10 mouse cellular contexts compared by ENCODE assay signal in genomic region chr2:157431912-157432311, GRCm38 (mm10). TPM values are rescaled to one million over a fixed set of nuclear protein-coding genes. Genes with fewer than 3 reads are reported as not detected.
A peak's percentile ranks its signal among the peaks of the same experiment; 100 is the strongest.
DNase-seq lines count a peak whose midpoint lies in the region; ATAC-seq and TF ChIP-seq lines count a peak whose summit lies in the region.
"Had no signal": no experiment of that assay in that cellular context is flagged by ENCODE, and none has a peak within 500 bp of the region (broad histone marks: within the 10 kb centered on the region; RNA-seq: fewer than 3 reads in every experiment).

No protein-coding gene starts in this region.

- H3K4me3 ChIP-seq in heart, embryonic 11.5 days (ENCODE audit: low read depth, low read length) = no peak overlapping the region
- H3K4me3 ChIP-seq in ES-E14 (ENCODE audit: insufficient read depth in 1 of 2, low read depth in 1 of 2, low read length in 2 of 2, poor library complexity in 1 of 2, severe bottlenecking in 1 of 2) = no peak overlapping the region
- H3K4me3 ChIP-seq in hindbrain, embryonic 12.5 days = no peak overlapping the region
- no peak overlapping the region for H3K4me3 ChIP-seq in midbrain, embryonic 14.5 days (replicated peaks; ENCODE audit: low read depth, low read length)

- H3K27ac ChIP-seq in heart, embryonic 11.5 days (ENCODE audit: low read depth, low read length) = no peak overlapping the region
- peak overlapping the region; percentile 30; the same call in 1 of the 2 replicates for H3K27ac ChIP-seq in ES-E14 (ENCODE audit: insufficient read depth, low read depth, low read length, poor library complexity, severe bottlenecking)
- H3K27ac ChIP-seq in hindbrain, embryonic 12.5 days = peak overlapping the region; percentile 36; the same call in 1 of the 2 replicates
- H3K27ac ChIP-seq in midbrain, embryonic 14.5 days (replicated peaks; ENCODE audit: low read depth, low read length) = peak overlapping the region; percentile 60
- H3K27ac ChIP-seq: liver, embryonic 14.5 days had no signal

- H3K27me3 ChIP-seq in heart, embryonic 11.5 days (ENCODE audit: control insufficient read depth, insufficient read depth, low read length) = no peaks in the 10 kb centered on the region
- H3K27me3 ChIP-seq in hindbrain, embryonic 12.5 days = no peaks in the 10 kb centered on the region
- H3K27me3 ChIP-seq in midbrain, embryonic 14.5 days (ENCODE audit: control insufficient read depth, insufficient read depth, low read length) = no peaks in the 10 kb centered on the region

- 75% methylated on average over 5 of the region's 5 CpGs for WGBS in heart, embryonic 11.5 days (ENCODE audit: insufficient replicate concordance)
- WGBS in hindbrain, embryonic 12.5 days = 78% methylated on average over 5 of the region's 5 CpGs
- 74% methylated on average over 5 of the region's 5 CpGs for WGBS in midbrain, embryonic 14.5 days

- H3K4me1 ChIP-seq in heart, embryonic 11.5 days (ENCODE audit: control insufficient read depth, insufficient read depth, low read length) = peaks cover 39% of the 10 kb centered on the region
- H3K4me1 ChIP-seq in ES-E14 (ENCODE audit: control insufficient read depth in 2 of 2, insufficient read depth in 2 of 2, low read length in 2 of 2, poor library complexity in 1 of 2) = peaks cover 19 to 59% of the 10 kb centered on the region in 2 experiments
- H3K4me1 ChIP-seq in hindbrain, embryonic 12.5 days = peaks cover 81% of the 10 kb centered on the region
- H3K4me1 ChIP-seq in midbrain, embryonic 14.5 days (ENCODE audit: control insufficient read depth, insufficient read depth, low read length) = peaks cover 26% of the 10 kb centered on the region

- no peaks in the 10 kb centered on the region for H3K36me3 ChIP-seq in heart, embryonic 11.5 days (ENCODE audit: control insufficient read depth, insufficient read depth, low read length)
- peaks cover 9% of the 10 kb centered on the region; the same call in 1 of the 2 replicates for H3K36me3 ChIP-seq in ES-E14 (ENCODE audit: control insufficient read depth, insufficient read depth, low read length, poor library complexity, severe bottlenecking)
- H3K36me3 ChIP-seq in hindbrain, embryonic 12.5 days = peaks cover 20% of the 10 kb centered on the region; the same call in 1 of the 2 replicates
- peaks cover 33% of the 10 kb centered on the region for H3K36me3 ChIP-seq in midbrain, embryonic 14.5 days (ENCODE audit: control insufficient read depth, insufficient read depth, low read length)

- in situ Hi-C loops in ES-E14 (cut with MboI; ENCODE audit: low sequenced_read_pairs in 2 of 2, unreplicated experiment in 2 of 2) = no loop called here

- H3K9me3 ChIP-seq in heart, embryonic 11.5 days (replicated peaks; ENCODE audit: control insufficient read depth, low read length) = no peaks in the 10 kb centered on the region
- H3K9me3 ChIP-seq in ES-E14 (ENCODE audit: control insufficient read depth, insufficient read depth, low read depth, low read length) = no peaks in the 10 kb centered on the region
- no peaks in the 10 kb centered on the region for H3K9me3 ChIP-seq in hindbrain, embryonic 12.5 days (replicated peaks)
- no peaks in the 10 kb centered on the region for H3K9me3 ChIP-seq in midbrain, embryonic 14.5 days (ENCODE audit: control insufficient read depth, low read length)

- no peak for DNase-seq in heart, adult 9 months (ENCODE audit: low spot score in 2 of 2)
- no peak for DNase-seq in ES-E14 (ENCODE audit: low read depth, low spot score)
- no peak for DNase-seq in midbrain, embryonic 14.5 days
- DNase-seq in embryo, embryonic 10.5 days (ENCODE audit: low spot score) = no peak
- DNase-seq: gastrocnemius, postnatal 36 days had no signal

- ATAC-seq in heart, embryonic 11.5 days (replicated peaks; ENCODE audit: insufficient number of reproducible peaks, low FRiP score, low TSS enrichment) = no peak
- ATAC-seq in hindbrain, embryonic 12.5 days (ENCODE audit: low FRiP score) = no peak
- no peak for ATAC-seq in midbrain, embryonic 14.5 days (ENCODE audit: low FRiP score, low TSS enrichment)
- ATAC-seq in granulocyte monocyte progenitor cell, adult 5-6 weeks (replicated peaks; ENCODE audit: poor library complexity, severe bottlenecking) = no peak
- ATAC-seq in activated CD4-positive, CD25-positive, alpha-beta regulatory T cell, adult 4 months = no peak

- no peak overlapping the region for H3K4me2 ChIP-seq in heart, embryonic 11.5 days
- H3K4me2 ChIP-seq in hindbrain, embryonic 12.5 days (replicated peaks) = no peak overlapping the region
- H3K4me2 ChIP-seq in midbrain, embryonic 14.5 days (ENCODE audit: low read length) = no peak overlapping the region

- H3K9ac ChIP-seq in heart, embryonic 11.5 days (ENCODE audit: low read depth, low read length) = peak overlapping the region; percentile 35; the same call in 1 of the 2 replicates
- no peak overlapping the region for H3K9ac ChIP-seq in ES-E14 (ENCODE audit: insufficient read depth, low read depth, low read length, poor library complexity, severe bottlenecking)
- 0 out of 2 replicates have a peak overlapping the region, but pooled peaks have one; percentile 2 for H3K9ac ChIP-seq in hindbrain, embryonic 12.5 days
- H3K9ac ChIP-seq in midbrain, embryonic 14.5 days (replicated peaks; ENCODE audit: low read length) = 0 out of 2 replicates have a peak overlapping the region, but pooled peaks have one; percentile 6
- H3K9ac ChIP-seq: liver, embryonic 14.5 days had no signal

TF ChIP-seq in ES-E14, 5 proteins besides CTCF, POLR2A, EP300 and RAD21:
- TF ChIP-seq ZNF384 (IDR thresholded peaks at IDR 0.05; ENCODE audit: low read depth, low read length) (no peak), HCFC1 (IDR thresholded peaks at IDR 0.05; ENCODE audit: borderline replicate concordance, insufficient read depth, low read length) (no peak), MAFK (IDR thresholded peaks at IDR 0.05; ENCODE audit: insufficient read depth, low read depth, low read length) (no peak), ZC3H11A (IDR thresholded peaks at IDR 0.05; ENCODE audit: borderline replicate concordance, low read depth, low read length) (no peak), CHD2 (IDR thresholded peaks at IDR 0.05; ENCODE audit: low read depth, low read length) (no peak)
TF ChIP-seq in ES-E14: peak in this region for 0.

RNA-seq across cellular contexts. Expression of gene Src, which starts 13.7 kb away (rescaled TPM):
- 4.7 and 6.2 TPM in 2 replicates for polyA plus RNA-seq in heart, embryonic 11.5 days (2014; fragmentation: Nextera tagmentation; extraction: Ambion mirVana)
- 32.5 and 36.7 TPM in 2 replicates for total RNA-seq in ES-E14 (2012; rRNA removed)
- polyA plus RNA-seq in hindbrain, embryonic 12.5 days (2016; fragmentation: Nextera tagmentation; extraction: Ambion mirVana) = 33.6 and 35.1 TPM in 2 replicates
- 34.3 and 52.2 TPM in 2 replicates for polyA plus RNA-seq in midbrain, embryonic 14.5 days (2014; fragmentation: Nextera tagmentation; extraction: Ambion mirVana)
- total RNA-seq in granulocyte monocyte progenitor cell, adult 5-6 weeks (2014; fragmentation: Nextera tagmentation) = 0.49 and 0.90 TPM in 2 replicates
- 0.22 TPM in 1 of 2 replicates, not detected in the other for total RNA-seq in granulocyte monocyte progenitor cell, adult 5-6 weeks (2017)
- polyA plus RNA-seq in activated CD4-positive, CD25-positive, alpha-beta regulatory T cell, adult 4 months (2017; shearing (Covaris generic)) = 1 to 10 TPM; 2.0 to 2.1 TPM
